Mouse (Mus musculus): ENCODE results near the gene Dock8.

Gene Dock8

DNA sequence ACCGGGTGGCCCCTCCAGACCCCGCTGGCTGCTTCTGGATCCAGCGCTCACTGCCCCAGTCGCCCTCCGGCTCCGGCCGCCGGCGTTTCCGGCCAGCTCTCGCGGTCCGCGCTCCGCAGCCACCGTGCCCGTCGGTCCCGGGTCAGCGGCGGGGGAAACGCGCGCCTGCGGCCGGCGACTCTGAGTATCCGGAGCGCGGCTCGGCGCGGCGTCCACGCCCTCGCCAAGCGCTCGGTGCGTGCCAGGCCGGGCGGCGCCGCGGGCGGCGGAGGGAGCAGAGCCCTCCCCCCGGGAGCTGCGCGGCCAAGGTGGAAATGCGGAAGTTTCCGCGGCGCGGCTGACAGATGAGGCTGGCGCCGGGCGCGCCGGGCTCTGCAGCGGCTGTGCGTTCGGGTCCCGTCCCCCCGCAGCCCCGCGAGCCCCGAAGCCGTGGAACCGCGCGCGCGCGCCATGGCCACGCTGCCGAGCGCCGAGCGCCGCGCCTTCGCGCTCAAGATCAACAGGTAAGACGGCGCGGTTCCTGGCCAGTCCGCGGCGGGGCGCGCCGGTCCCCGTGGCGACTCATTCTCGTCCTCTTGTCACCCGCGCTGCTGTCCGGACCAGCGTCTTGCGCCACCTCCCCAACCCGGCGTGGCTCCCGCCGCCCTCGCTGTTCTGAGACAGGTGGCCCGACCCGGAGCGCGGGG lies at the start of gene Dock8:
Dock8 (plus strand) TSS at position 334 of the 686 bp plus-strand sequence.
- POLR2A ChIA-PET = interaction anchor here (0.6 to 2.6 kb wide), 8 partner anchors 18 to 487 kb away, joined by 3 to 8 read pairs (median 4); partner anchors contain the start of genes Cbwd1 (in 2 of the 4) and Kank1 (in 1 of the 4)

DNA sequence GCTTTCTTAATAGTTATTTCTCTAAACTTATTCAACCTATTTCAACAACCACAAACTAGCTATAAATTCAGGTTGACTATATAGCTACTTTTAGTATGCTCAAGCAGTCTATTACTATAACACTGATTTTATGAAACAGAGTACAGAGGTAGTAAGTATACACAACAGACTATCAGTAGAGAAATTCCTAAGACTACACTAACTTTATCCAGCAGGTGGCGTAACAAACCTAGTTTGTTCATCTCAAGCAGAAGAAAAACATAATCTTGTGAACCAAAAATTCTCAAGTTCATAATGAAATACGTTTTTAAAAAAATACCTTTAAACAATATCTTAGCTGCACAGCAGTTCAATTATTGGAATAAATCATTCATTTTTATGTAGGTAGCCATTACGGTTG lies 40.8 kb upstream of the Dock8 start:
- ChIA-PET CTCF (interaction anchor here in 2 of 4 experiments (0.7 to 1.9 kb wide), 2 partner anchors 159 to 493 kb away, joined by 3 to 5 read pairs; no protein-coding TSS in a partner anchor), POLR2A (no interaction called here)

More for the DNA sequence above, at the start of gene Dock8:
- CTCF ChIA-PET = interaction anchor here in 1 of 4 experiments (1.7 kb wide), 1 partner anchor 477 kb away, joined by 3 read pairs; no protein-coding TSS in a partner anchor

DNA sequence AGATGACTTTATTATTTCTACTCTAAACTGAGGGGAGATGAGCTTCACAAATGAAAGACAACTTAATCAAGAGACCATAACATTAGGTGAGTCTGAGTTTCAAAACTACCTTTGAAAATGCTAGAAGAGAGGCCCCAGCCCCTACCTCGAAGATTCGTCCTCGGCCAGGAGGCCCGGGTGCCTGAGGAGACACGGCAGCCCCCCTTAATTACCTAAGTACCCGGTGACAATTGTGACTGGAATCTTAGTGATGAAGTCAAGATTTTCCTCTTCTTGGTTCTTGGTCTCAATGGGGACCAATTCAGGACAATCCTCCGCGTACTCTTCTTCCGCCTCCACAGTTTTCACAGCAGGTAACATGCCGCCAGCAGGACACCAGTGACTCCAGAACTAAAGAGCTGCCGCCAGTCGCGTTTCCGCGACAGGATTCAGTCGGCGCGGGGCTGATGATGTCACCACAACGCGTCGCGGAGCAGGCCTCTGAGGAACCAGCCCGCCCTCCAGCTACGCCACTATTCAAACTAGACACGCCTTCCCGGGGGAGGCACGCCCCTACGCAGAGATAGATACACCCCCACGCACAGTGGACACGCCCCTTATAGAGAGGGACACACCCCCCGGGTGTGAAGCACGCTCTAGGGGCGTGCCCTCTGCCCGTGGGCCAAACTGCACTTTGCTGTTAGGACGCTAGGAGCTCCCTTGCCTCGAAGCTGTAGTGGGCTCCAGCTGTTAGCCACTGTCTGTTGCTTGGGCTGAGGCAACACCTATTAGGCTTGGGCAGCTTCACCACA lies 38.0 kb upstream of the Dock8 start, which contains the start of gene Cbwd1:
Cbwd1 (minus strand) TSS at position 439 of the 791 bp plus-strand sequence.
- CTCF ChIA-PET = interaction anchor here (0.5 to 2.6 kb wide), 39 partner anchors 9 to 736 kb away, joined by 3 to 28 read pairs (median 3); partner anchors contain the start of gene Tjp2 (in 1 of the 4)
- POLR2A ChIA-PET = interaction anchor here (0.6 to 2.5 kb wide), 71 partner anchors 8 to 711 kb away, joined by 3 to 11 read pairs (median 3); partner anchors contain the start of genes Dmrt2 (in 2 of the 4), Kank1 (in 2 of the 4), Dmrt3 (in 1 of the 4) and Dock8 (in 1 of the 4)

DNA sequence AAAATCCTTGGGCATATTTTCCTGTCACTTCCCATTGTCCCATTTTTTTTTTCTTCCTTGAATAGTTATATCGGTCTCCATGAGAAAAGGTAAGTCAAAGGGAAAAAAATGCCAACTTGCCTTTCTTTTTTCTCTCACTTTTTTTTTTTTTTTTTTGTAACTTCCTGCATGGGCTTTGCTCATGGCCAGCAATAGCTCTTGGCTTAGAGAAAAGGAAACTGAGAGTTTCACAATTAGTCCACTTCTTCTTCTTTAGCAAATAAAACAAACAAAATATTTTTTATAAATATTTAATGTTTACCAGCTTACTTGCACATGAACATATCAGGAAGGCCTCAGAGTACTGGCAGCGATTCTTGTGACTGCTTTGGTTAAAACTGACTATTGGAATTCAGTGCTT lies 33.1 kb upstream of the Dock8 start:
- POLR2A ChIA-PET = interaction anchor here in 1 of 4 experiments (0.6 to 0.7 kb wide), 3 partner anchors 10 to 365 kb away, joined by 3 to 4 read pairs (median 4); partner anchors contain the start of gene Kank1

DNA sequence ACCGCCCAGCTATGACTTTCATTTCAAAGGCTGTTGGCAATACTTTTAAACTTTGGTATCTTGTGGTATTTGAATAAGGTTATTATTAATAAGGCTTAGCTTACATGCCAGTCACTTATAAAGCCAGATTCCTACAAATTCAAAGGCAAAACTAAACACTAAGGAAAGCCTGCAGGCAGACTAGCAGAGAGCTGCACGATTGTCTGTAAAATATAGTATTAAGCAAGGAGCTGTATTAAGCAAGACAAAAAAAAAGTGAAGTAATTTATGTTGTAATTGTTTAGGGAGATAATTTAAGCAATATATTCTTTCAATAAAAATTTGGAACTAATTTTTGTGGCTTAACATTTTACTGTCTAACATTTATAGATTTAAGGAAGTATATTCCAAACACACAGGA lies 32.4 kb upstream of the Dock8 start:
- ChIA-PET POLR2A (no interaction called here), CTCF (no interaction called here)

More for the DNA sequence above, 33.1 kb upstream of the Dock8 start:
- CTCF ChIA-PET = interaction anchor here in 1 of 4 experiments (0.6 kb wide), 1 partner anchor 21 kb away, joined by 3 read pairs; no protein-coding TSS in a partner anchor

DNA sequence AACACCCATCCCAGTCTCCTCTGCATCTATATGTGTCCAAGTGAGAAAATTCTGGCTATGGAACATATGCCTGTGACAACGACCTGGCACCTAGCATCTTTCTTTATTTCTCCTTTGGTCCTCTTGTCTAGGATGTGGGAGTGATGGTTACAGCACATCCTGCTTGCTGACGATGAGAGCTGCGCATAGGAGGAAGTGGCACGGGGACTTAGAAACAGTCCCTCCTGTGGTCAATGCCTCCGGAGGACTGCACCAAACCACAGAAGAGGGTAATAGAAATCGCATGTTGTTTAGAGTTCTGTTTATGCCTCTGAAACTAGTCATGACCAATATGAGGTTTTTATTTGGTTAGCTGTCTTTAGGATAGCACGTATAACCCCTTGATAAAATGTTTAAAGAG lies 28.0 kb upstream of the Dock8 start:
- ChIA-PET CTCF (no interaction called here), POLR2A (interaction anchor here in 1 of 4 experiments (0.7 kb wide), 1 partner anchor 10 kb away, joined by 3 read pairs; the partner anchor contains the start of gene Cbwd1)

DNA sequence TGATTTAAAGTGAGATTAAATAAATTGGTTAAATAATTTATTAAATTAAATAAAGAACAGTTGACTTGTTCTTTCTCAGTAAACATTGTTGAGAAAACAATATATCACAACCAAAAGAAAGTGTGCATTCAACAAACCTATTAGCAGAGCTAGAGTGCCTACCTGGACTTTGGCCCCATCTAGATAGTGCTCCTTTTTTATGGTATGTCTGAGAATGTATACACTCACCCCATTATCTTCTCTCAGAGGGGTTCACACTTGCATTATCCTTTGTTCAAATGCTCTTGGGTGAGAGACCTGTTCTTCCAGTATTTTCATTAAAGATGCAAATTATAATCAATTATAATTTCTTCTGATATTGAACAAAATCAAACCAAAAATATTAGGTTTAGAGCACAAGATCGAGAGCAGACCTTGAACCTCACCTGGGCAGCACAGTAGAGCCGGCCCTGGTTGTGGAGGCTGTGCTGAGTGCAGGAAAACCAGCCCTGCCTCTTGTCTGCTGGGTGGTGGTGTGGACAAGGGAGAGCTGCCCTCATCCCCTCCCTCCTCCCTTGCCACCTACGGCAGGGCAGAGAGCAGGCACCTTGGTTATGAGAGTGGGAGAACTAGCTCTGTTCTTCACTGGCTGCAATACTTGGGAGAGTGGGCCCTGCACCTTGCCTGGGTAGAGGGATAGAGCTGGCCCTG lies 26.5 kb upstream of the Dock8 start:
- CTCF ChIA-PET = interaction anchor here in 1 of 4 experiments (0.6 kb wide), 1 partner anchor 361 kb away, joined by 5 read pairs; no protein-coding TSS in a partner anchor
- POLR2A ChIA-PET = interaction anchor here in 2 of 4 experiments (1.5 to 2.0 kb wide), 2 partner anchors 11 to 12 kb away, joined by 5 to 11 read pairs; partner anchors contain the start of gene Cbwd1 (in 2 of the 2)

DNA sequence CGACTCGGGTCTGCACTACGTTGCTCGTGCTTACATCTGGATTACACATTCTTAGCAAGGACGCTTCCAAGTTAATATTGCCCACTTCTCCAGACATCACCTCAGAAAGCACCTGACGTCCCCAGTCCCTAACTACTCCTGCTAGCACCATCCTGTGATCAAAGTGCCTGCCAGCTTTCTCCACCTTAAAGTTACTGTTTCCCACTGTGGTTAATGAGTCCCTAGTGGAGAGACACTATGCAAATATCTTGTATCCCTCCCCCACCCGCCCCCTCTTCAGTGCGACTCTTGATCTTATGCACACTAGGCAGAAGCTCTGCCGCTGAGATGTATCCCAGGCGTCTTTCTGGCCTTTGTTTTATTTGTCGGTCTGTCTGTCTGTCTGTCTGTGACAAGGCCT lies 21.3 kb upstream of the Dock8 start:
- ChIA-PET CTCF (no interaction called here), POLR2A (interaction anchor here in 1 of 4 experiments (1.3 kb wide), 1 partner anchor 17 kb away, joined by 5 read pairs; the partner anchor contains the start of gene Cbwd1)

DNA sequence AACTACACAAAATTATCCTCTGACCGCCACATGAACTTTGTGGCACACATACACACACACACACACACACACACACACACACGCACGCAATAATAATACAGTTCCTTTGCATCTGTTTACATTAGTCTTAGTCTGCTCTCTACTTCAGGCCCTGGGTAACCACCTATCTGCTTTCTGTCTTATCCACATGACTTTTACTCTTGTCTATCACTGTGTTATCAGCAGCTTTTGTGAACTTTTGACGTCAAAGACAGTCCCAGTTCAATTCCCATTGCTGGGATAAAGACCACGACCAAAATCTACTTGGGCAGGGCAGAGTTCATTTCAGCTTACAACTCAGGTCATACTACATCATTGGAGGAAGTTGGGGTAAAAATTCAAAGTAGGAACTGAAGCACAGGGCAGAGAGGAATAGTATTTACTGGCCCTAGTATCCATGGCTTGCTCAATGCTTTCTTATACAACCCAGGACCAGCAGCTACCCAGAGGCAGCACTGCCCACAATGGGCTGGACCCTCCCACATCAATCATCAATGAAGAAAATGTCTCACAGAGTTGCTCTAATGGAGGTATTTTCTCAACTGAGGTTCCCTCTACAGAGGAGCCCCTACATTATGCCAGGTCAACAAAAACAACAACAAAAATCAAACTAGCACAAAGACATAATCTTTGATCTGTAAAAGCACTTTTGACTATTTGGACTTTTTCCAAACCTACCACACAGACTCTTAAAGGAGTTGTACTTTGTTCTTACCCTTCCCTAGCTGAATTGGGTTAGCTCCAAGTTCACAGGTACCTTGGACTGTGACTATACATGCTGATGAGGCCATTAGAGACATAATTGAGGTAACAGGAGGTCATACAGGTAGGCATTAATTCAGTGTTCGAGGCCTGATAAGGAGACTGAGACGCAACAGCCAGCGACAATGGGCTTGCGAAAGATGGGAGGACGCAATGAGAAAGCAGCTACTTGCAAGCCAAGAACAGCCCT lies 20.2 kb upstream of the Dock8 start:
- POLR2A ChIA-PET = interaction anchor here in 3 of 4 experiments (0.6 to 1.3 kb wide), 4 partner anchors 18 to 924 kb away, joined by 3 to 5 read pairs (median 4); partner anchors contain the start of genes Cbwd1 (in 1 of the 3) and Dock8 (in 1 of the 3)
- CTCF ChIA-PET = interaction anchor here in 1 of 4 experiments (0.8 kb wide), 1 partner anchor 17 kb away, joined by 3 read pairs; the partner anchor contains the start of gene Cbwd1

DNA sequence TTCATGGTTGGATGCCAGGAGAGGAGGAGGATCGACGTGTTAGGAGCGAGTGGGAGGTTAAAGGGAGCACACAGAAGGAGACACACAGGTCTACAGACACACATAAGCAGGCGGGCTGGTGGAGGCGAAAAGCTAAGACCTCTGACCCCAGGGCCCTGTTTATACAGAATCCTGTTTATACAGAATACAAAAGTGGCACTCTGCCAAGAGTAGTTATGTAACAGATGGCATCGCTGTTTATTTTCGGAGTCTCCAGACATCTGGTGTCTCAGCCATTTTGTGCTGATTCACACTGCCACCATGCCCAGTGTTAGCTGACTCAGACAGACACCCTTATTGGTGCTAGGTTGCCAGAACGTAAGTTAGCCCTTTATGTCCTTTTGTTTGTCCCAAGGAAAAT lies 18.0 kb upstream of the Dock8 start:
- CTCF ChIA-PET = no interaction called here
- POLR2A ChIA-PET = interaction anchor here in 1 of 4 experiments (0.8 to 1.5 kb wide), 2 partner anchors 17 to 20 kb away, joined by 3 to 4 read pairs; partner anchors contain the start of genes Cbwd1 and Dock8

DNA sequence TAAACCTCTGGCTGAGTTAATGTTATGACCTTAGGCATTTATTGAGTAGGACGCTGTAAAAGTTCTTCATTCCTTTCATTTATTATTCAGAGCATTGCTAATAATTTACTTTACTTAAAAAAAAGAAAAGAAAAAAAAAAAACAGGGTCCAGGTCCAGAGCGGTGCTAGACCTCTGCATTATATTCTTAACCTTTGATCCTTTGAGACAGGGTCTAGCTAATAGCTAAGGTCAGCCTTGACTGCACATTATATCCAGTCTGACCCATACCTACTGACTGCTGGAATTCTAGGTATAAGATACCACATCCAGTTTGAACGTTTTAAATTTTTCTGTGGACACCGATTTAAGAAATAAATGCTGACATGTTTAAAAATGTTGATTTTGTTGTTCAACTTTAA lies 16.3 kb upstream of the Dock8 start:
- ChIA-PET POLR2A (no interaction called here), CTCF (no interaction called here)

DNA sequence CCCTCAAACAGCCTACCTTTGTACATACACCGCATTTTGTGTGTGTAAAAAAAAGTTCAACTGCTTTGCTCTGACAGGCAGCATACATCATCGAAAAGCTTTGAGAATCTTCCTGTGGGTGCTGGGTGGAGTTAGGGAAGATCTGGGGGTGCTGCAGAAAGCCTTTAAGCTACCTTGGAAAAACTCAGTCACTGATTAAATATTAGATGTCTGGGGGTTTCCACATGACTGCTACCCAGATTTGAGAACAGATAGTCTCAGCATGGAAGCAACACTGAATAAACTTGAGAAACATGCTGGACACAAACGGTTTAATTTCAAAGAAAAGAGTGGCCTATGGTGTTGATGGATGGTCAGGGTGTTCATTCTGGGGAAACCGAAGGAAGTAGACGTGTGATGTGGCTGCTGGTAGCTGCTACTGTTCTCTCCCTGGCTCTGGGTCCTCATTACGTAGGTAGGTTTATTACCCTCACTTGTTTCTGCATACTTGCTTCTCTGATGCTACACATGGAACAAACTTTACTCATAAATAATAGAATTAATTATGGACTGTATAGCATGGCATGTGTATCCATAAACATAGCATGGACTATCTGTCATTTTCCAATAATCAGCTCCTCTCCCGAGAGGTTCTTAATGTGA lies 15.4 kb upstream of the Dock8 start:
- POLR2A ChIA-PET = interaction anchor here in 1 of 4 experiments (1.1 kb wide), 1 partner anchor 22 kb away, joined by 3 read pairs; the partner anchor contains the start of gene Cbwd1
- CTCF ChIA-PET = no interaction called here

DNA sequence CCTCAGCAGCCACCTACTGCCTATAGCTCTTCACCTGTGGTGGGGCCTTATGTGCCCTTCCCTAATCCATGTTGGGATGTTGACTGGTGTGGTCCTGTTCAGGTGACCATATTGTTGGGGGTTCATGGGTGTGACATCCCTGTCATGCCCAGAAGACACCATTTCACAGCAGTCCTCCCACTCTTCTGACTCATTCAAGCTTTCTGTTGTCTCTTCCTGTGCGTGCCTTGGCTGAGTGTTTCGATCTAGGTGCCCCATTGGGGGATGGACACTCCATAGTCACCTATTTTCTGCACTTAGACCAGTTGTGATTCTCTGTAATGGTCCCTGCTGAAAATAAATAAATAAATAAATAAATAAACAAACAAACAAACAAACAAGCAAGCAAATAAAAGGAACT lies 14.3 kb upstream of the Dock8 start:
- POLR2A ChIA-PET = no interaction called here

DNA sequence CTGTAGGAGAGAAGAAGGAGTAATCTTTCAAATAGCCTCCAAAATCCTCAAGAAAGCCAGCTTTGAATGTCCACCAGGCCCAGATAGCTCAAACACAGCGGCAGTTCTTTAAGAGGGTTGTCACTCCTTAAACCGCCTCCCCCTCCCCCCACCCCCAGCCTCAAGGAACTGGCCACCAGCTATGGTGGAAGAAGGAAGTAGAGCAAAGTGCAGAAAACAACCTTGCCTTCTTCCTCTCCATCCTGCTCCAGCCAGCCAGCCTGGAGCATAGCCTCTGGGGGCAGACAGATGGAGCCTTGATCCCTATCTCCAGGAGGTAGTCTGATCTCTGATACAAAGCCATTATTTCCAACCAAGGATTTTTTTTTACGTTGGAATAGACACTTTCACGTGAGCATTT lies 12.0 kb upstream of the Dock8 start:
- POLR2A ChIA-PET = interaction anchor here in 1 of 4 experiments (0.6 kb wide), 1 partner anchor 15 kb away, joined by 3 read pairs; no protein-coding TSS in a partner anchor
- CTCF ChIA-PET = interaction anchor here (0.6 to 1.5 kb wide), 6 partner anchors 21 to 659 kb away, joined by 3 to 4 read pairs (median 3); partner anchors contain the start of gene Cbwd1 (in 1 of the 4)

More for the DNA sequence above, 14.3 kb upstream of the Dock8 start:
- CTCF ChIA-PET = no interaction called here

DNA sequence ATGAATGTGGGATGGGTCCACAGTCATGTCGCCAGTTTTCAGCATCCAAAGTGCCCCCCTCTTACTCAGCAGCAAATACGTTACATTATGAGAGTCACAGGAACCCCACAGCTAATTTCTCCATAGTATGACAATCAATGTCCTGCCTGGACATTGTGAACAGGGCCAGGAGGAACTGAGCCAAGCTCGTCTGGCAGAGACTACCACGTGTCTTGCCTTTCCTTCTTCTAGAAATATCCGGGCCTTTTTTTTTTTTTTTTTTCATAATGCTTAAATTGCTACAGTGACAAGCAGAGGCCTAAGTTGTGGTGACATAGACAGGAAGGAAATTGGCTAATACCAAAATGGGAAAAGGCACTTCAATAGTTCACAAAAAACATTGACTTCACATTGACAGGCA lies 10.5 kb upstream of the Dock8 start:
- POLR2A ChIA-PET = interaction anchor here in 1 of 4 experiments (0.7 kb wide), 1 partner anchor 8 kb away, joined by 3 read pairs; no protein-coding TSS in a partner anchor

DNA sequence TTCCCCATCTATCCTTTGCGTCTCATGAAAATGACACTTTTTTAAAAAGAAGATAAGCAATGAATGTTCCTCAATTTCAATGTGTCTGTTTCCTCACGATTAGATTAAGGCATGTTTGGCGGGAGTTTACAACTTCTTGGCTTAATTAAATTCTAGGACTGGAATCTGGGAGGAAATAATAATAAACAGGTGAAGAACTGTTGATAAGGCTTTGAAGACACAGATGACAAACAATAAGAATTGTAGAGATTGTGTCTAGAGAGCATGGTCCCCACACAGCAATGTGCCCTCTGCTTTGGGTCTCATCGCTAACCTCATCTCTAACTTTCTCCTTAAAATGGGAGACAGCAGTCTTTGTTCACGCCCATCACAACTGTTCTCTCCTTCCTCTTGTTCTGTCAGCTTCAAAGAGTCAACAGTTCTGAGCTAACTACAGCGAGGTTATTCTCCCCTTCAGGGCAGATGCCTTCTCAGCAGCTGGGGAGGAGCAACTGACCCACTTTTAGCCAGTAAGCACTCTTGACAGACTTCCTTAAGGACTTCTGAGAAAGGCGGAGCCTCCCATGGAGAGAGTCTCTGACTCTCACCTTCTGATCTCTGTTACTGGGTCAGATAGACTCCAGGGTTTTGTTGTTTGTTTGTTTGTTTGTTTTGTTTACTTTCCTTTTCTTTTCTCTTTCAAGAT lies 9.1 kb upstream of the Dock8 start:
- ChIA-PET POLR2A (interaction anchor here in 2 of 4 experiments (0.6 to 1.0 kb wide), 3 partner anchors 29 to 117 kb away, joined by 3 to 4 read pairs (median 3); partner anchors contain the start of gene Cbwd1 (in 1 of the 2)), CTCF (interaction anchor here in 1 of 4 experiments (0.7 kb wide), 1 partner anchor 117 kb away, joined by 3 read pairs; no protein-coding TSS in a partner anchor)

More for the DNA sequence above, 10.5 kb upstream of the Dock8 start:
- CTCF ChIA-PET = no interaction called here

All from embryonic stem cell, embryonic (primary cell).